Mouse (Mus musculus): Measurements from ENCODE around the gene Setd3.

DNA sequence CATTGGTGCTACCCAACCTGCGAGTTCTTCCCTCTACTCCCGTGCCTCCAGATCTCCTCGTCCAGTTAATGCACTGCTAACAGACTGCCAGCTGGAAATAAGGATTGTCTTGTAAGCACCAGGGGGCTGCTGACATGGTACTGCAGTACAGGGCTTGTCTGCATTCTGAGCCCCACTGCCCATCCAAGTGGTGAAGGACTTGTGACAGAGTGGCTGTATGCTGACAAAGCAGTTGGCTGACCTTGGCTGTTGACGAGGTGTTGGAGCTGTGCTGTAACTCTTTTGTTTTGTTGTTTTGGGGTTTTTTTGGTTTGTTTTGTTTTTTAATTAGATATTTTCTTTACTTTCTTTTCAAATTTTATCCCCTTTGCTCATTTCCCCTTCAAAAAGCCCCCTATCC lies 19.3 kb upstream of the Setd3 start:
- no peak for TF ChIP-seq CTCF (IDR thresholded peaks at IDR 0.05; ENCODE audit: low read depth)
- TF ChIP-seq EP300 (optimal IDR thresholded peaks at IDR 0.05): no peak

Data from stomach, postnatal 0 days (tissue).